Mouse (Mus musculus) urinary bladder, adult 2 months (tissue): ENCODE measurements at regions not wholly inside any gene's neighbourhood (a gene's known extent, or its start where the extent isn't known, plus 50 kb on each side); places are given as distances from the start of the nearest gene placed in this dataset.

ENCODE experiments used
- DNase-seq: peaks from one replicate; pipeline ENCODE4 v3.0.0; 2022; ENCODE audit warnings: low spot score

GRCm38 (mm10) chr12:27140335-27140702 is 202.1 kb downstream of the Sox11 start:
- DNase-seq = no peak

DNA sequence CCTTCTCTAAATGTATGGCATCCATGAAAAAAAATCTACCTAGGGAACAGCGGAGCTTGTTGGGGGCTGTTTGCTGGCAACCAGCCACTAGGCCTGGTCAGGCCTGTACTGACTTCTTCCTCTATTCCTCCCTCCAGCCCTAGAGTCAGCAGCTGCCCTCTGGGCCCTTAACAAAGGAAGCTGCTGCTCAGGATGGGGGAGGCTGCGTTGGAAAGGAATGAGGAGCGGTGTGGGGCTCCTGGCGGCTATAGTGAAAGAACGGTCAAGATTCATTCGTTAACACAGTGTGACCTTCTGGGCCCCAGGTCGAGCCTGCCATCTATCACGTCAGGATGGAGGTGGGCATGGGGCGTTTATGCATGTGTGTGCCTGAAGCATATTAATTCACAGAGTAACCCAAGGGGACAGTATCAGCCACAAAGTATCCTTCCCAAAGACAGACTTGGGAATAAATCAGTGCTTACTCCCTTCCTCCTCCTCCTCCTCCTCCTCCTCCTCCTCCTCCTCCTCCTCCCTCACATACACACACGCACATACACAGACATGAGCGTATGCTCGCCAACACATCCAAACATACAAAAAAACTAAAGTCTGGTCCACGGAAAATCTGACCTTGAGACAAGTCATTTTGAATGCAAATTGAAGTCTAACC is 202.6 kb downstream of the Sox11 start:
- no peak for DNase-seq

DNA sequence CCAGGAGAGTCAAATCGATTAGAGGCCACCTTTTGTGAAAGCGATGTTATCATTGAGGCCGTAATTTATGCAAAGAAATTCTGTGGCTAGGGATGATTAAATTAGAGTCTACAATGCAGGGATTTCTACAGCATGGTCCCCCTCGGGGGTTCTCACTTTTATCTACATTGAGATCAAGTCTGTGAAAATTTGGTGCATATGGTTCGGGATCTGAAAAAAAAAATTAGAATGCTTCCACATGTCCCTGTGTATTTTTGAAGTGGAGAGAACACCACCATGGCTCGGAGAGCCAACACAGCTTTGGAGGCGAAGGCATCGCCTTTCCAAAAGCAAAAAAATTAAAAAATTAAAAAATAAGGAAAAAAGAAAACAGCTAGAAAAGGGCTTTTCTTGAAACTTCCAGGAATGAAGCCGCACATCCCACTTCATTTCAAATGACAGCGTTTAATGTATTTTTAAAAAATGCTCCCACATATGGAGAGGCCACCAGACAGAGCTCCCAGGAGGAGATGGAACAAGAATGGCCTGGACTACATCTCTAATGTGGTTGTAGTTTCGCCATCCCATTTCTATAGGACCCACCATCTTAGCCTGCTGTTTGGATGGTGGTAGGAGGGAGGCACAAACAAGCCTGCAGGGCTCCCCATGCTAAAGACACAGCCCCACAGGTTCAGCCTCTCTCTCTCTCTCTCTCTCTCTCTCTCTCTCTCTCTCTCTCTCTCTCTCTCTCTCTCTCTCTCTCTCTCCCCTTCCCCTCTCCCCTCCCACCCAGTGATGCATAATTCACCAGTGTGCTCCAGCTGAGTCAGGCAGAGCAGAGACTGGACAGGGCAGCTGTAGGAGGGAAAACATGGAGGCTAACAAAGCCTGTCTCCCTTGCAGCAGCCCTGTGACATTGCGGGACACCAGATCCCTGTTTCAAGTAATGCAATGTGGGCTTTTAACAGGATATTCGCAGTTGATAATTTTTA is 203.4 kb downstream of the Sox11 start:
- no peak for DNase-seq

DNA sequence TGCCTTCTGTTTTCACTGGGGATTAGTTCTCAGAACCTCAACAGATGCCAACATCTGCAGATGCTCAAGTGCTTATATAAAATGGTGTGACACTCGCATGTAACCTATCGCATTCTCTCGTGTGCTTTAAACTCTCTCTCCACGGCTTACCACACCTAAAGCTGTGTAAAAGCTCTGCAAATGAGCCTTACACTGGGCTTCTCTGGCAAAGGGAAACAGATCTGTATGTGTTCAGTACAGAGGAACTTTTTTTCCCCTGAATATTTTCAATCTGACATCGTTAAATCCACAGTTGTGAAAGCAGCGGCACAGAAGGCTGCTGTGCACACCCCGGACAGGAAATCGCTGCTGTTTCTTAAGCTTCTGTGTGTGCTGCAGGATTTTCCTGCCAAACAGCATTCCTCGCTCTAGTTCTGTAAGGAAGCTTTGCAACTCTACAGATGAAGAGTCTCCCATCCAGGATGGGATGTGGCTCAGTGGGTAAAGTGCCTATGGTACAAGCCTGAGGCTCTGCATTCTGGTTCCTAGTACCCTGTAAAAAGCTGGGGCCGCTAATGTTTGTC is 206.3 kb downstream of the Sox11 start:
- DNase-seq = no peak

DNA sequence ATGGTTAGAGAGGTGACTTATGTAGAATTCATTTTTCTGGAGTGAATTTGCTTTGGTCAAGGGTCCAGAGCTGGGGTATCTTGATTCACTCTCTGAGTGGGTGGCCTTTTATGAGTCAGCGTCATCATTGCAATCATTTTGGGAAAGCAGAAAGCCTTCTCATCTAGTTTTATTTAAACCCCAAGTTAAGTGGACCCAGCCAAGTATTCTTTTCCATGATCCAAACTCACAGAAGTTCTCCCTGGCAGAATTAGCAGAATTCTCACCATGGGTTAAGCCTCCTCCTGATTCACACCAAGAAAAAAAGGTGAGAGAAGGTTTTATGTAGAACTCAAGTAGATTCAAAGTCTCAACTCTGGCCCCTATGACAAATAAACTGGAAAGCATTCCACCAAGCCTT is 211.8 kb downstream of the Sox11 start:
- DNase-seq = no peak

- DNase-seq = no peak
Observed at GRCm38 (mm10) chr12:27127054-27127605, 215.2 kb downstream of the Sox11 start.

GRCm38 (mm10) chr12:27118581-27118980 is 223.8 kb downstream of the Sox11 start:
- no peak for DNase-seq

DNA sequence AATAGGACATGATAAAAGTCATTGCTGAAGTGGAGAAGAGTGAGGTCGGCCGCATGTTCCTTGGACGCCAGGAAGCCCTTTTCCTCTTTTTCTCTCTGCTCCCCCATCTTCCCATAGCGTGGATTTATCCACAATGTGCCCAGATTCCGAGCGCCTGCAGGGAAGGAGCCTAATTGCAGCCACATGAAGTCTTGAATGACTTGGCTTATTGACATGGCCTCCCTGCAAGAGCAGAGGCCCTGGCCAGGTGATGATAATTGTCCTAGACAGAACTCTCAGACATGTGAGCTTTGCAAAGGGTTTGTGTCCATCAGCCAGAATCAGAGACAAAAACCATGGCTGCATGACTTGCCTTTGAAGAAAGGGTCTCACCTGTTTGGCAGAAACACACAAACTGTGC is 227.0 kb downstream of the Sox11 start:
- no peak for DNase-seq

DNA sequence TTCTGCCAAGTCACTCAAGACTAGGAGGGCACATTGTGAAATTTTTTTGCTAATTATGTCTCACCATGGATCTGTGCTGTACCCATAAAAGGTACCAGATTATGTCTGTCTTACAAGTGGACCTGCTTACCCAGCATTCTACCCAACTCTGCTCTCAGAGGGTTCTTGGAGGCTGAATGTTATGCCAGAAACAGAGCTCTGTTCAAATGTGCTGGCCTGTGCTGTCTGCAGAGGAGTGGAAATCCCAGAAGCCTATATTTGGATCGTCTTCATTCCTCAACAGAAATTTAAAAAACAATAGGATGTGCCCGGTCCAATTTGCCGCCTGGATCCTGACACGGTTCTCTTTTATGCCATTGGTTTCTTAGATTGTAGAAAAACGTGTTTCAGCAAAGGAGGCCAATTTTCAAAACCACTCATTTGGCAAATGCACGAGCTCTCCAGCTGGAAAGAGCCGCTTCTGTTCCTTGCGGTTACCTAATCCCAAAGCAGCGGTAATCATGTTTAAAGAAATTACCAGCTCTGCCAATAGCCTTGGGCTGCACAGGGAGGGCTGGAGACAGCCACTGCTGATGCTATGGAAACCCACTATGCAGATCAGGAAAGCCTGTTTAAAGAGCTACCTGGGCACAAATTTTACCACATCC is 237.3 kb downstream of the Sox11 start:
- no peak for DNase-seq

- DNase-seq = no peak
Observed at GRCm38 (mm10) chr12:27102996-27103395, 239.4 kb downstream of the Sox11 start.

- DNase-seq = no peak
Observed at GRCm38 (mm10) chr12:27089206-27089605, 253.2 kb downstream of the Sox11 start.

DNA sequence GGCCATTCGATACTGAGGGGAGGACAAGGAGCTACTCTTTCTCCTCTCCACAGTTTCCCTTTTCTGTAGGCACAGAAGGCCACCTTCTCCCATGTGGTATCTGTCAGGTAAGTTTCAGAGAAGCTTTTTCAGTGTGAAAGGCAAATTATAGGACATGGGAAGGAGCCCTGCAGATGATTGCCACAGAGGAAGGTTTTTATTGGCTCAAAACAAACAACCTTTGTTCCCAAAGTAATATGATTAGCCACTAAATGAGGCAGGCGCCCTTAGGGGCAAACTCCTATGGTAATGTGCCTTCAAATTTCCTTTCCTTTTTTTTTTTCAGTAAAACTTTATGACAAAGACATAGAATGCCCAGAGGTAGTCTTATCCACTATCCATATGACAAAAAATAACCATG is 256.5 kb downstream of the Sox11 start:
- DNase-seq = no peak

DNA sequence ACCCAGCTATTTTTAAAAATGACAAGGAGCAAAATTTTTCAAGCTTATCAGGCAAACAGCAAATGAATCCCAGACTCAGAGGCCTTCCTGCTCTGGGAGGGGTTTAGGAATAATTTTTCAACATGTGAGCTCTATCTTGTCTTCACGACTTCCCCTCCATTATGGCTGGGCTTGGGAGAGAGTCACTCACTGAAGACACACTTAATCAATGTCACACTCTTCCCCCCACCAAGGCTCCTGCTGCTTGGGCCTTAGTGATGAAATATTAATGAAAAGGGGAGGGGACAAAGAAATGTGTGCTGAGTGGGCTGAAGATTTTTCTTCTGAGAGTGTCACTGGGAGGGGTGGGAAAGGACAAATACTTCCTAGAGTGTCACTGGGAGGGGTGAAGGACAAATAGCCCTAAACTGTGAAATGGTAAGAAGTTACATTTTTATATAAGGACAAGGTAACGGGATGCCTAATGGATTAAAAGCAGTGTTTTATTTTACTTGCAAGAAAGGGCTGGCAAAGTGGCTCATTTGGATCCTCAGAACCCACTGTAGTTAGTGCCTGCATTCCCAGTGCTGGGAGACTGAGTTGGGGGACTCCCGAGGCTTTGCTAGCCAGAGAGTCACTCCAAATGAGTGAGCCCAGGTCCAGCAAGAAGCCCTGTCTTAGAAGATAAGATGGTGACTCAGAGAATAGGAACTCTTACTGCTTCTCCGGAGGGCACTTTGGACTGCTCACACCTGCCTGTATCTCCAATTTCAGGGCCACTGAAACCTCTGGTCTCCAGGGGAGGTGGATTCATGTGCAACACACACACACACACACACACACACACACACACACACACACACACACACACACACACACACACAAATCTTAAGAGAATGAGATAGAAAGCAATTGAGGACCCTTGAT is 258.5 kb downstream of the Sox11 start:
- no peak for DNase-seq

- DNase-seq = no peak
Observed at GRCm38 (mm10) chr12:27083089-27083488, 259.3 kb downstream of the Sox11 start.

GRCm38 (mm10) chr12:27082624-27083023 is 259.8 kb downstream of the Sox11 start:
- no peak for DNase-seq

DNA sequence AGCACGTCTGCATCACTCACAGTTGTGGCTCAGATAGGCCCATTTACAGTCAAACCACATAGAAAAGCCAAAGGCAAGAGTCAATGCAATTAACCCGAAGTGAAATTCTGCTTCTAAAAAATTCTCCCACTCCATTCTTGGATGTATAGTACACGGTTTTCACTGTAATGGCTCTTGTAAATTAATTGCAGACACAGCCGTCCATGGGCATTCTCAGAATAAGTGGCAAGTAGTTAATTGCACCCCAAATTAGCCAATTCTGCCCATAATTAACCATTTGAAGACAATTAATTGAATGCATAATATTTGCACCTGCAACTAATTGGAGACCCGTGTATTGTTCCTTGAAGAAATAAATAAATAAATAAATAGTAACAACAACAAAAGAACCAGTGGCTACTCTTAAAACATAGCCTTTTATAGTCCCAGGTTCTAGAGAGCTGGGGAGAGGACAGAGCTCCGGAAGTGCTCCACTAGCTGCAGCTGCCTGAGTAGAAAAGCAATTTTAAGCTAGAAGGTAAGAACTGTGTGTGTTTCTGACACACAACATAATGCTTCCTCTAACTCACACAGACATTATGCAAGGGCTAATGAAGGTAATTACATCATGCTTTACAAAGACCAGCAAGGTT is 266.2 kb downstream of the Sox11 start:
- no peak for DNase-seq

- no peak for DNase-seq
Observed at GRCm38 (mm10) chr12:27065011-27065517, 277.3 kb downstream of the Sox11 start.

DNA sequence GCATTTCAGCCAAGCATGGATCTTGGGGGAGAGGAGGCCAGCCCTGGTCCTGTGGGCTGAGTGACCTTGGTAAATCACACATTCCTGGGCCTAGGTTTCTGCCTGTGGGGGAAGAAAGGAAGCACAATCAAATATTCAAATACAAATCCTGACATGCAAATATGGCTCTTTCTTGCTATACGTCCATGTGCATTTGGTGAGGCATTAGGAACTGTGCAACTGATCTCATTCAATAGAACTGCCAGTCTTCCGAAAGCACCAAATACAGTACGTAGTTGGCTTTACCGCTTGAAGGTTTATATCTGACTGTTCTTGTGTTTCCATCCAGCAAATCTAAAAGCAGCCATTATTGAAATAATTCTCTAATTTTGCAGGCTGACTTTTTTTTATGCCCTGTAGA is 278.9 kb downstream of the Sox11 start:
- no peak for DNase-seq

DNA sequence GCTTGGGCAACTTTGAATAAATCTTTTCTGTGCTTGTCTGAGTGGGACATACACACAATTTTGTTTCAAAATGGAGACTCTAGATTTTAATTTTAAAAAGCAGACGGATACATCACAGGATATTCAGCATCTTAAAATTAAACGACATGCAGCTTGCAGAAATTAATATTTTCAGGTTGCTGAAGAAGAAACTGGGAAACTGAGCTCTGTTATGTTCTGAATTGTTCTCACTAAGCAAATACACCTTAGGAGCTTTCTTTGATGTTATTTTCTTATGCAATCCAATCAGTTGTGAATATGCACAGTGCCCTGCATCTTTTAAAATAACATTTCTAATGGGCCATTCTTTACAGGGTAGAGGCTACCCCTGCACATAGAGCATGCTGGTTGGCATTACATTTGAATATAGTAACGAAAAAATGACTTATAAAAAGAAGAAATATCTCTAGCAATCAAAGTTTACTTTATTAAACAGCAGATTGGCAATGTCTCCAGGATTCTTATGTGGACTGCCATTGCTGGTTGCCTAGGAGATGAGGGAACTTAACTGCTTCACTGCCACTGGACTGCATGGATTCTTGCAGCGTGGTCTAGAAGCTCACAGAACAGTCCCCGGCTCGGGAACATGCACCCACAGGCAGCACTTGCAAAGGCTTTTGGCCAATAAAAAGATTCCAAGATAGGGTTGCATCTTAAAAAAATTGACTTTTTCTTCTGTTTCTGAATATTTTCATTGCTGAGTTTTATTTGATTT is 279.7 kb downstream of the Sox11 start:
- DNase-seq = no peak

- no peak for DNase-seq
Observed at GRCm38 (mm10) chr12:27062061-27062461, 280.3 kb downstream of the Sox11 start.
